Mouse (Mus musculus) lung, embryonic 15.5 days (tissue): ENCODE data around the gene Sars2. TPM values are rescaled to one million over a fixed set of nuclear protein-coding genes. Genes with fewer than 3 reads are reported as not detected.

Source experiments
- ATAC-seq: fragments of 200-750 bp; cut with Nextera tagmentation; 2 replicates; pipeline ENCODE4 v1.8.0; 2017; ENCODE audit warnings: moderate number of reproducible peaks, borderline replicate concordance; ENCODE audit not compliant: low FRiP score, low TSS enrichment; ENCODE audit errors: extremely low read depth
- H3K27ac ChIP-seq: fragments of 300-500 bp; sonication (generic); 2 replicates; pipeline ENCODE4 v1.5.1; 2015; ENCODE audit warnings: moderate library complexity, mild to moderate bottlenecking, inconsistent platforms
- H3K27me3 ChIP-seq: fragments of 300-500 bp; sonication (generic); 2 replicates; pipeline ENCODE4 v1.6.1; 2015; ENCODE audit warnings: inconsistent platforms
- H3K36me3 ChIP-seq: fragments of 300-500 bp; sonication (generic); 2 replicates; pipeline ENCODE4 v1.6.1; 2015; ENCODE audit warnings: inconsistent platforms
- H3K4me1 ChIP-seq: fragments of 300-500 bp; sonication (generic); 2 replicates; pipeline ENCODE4 v1.6.1; 2015; ENCODE audit warnings: inconsistent platforms
- H3K4me2 ChIP-seq: fragments of 300-500 bp; sonication (generic); 2 replicates; pipeline ENCODE4 v1.6.1; 2015; ENCODE audit warnings: inconsistent platforms, mild to moderate bottlenecking, moderate library complexity
- H3K4me3 ChIP-seq: fragments of 300-500 bp; sonication (generic); 2 replicates; pipeline ENCODE4 v1.5.1; 2015; ENCODE audit warnings: mild to moderate bottlenecking, inconsistent platforms
- H3K9ac ChIP-seq: fragments of 300-500 bp; sonication (generic); 2 replicates; pipeline ENCODE4 v1.6.1; 2015; ENCODE audit warnings: inconsistent platforms
- H3K9me3 ChIP-seq: fragments of 300-500 bp; sonication (generic); 2 replicates; pipeline ENCODE4 v1.6.1; 2016; ENCODE audit warnings: inconsistent platforms
- WGBS: fragments of 180-500 bp; shearing (Covaris S2); methylation state at CpG from one replicate; pipeline ENCODE4 v1.1.7; 2015; 5-methylcytosine and 5-hydroxymethylcytosine counted together
- polyA plus RNA-seq: library from polyadenylated mRNA; unstranded; fragments of >200 nt; fragmentation: Nextera tagmentation; extraction: Ambion mirVana; gene quantifications from 2 replicates; pipeline ENCODE4 v1.2.1, GENCODE M21; 2015

The Sars2 gene
- polyA plus RNA-seq, 1 experiment from 2014 or later = 27.7 TPM

- Histone ChIP-seq H3K4me1 (peaks cover 16% of the 10 kb centered on the region), H3K4me2 (no peak overlapping the region), H3K9me3 (no peaks in the 10 kb centered on the region), H3K9ac (no peak overlapping the region), H3K27ac (no peak overlapping the region), H3K36me3 (no peaks in the 10 kb centered on the region), H3K27me3 (no peaks in the 10 kb centered on the region), H3K4me3 (no peak overlapping the region)
- ATAC-seq = no peak
- WGBS = 60% methylated on average over 5 of the region's 5 CpGs
These were observed 43.4 kb downstream of the Sars2 start for GRCm38 (mm10) chr7:28785161-28785560.

DNA sequence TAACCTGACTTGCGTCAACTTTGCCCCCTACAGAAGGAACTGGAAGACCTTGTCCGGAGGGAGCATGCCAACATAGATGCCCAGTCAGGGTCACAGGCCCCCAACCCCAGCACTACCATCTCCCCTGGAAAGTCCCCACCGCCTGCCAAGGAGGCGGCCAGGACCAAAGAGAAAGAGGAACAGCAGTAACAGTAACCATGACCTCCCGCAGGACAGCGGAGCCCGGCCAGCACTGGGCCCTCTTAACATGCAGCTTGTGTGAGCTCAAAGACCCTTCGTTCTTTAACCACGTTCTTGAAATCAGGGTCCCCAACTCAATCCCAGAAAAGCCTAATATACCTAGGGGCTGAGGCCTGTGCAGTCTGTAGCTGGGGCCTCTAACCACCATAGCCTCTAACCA is 46.1 kb downstream of the Sars2 start:
- 95% methylated on average over 9 of the region's 9 CpGs for WGBS
- H3K27ac ChIP-seq = no peak overlapping the region
- H3K36me3 ChIP-seq = no peaks in the 10 kb centered on the region
- H3K4me3 ChIP-seq = no peak overlapping the region
- no peak for ATAC-seq
- H3K4me1 ChIP-seq = peaks cover 11% of the 10 kb centered on the region; the same call in 1 of the 2 replicates
- no peaks in the 10 kb centered on the region for H3K27me3 ChIP-seq
- H3K9me3 ChIP-seq = no peaks in the 10 kb centered on the region
- H3K9ac ChIP-seq = no peak overlapping the region
- no peak overlapping the region for H3K4me2 ChIP-seq

- H3K36me3 ChIP-seq = no peaks in the 10 kb centered on the region
- H3K27me3 ChIP-seq = no peaks in the 10 kb centered on the region
- WGBS = 56% methylated on average over 5 of the region's 5 CpGs
- no peak within 1 kb of the TSS for H3K27ac ChIP-seq
- H3K9ac ChIP-seq = no peak within 1 kb of the TSS
- H3K4me1 ChIP-seq = peaks cover 11% of the 10 kb centered on the region; the same call in 1 of the 2 replicates
- H3K4me3 ChIP-seq = no peak within 1 kb of the TSS
- H3K4me2 ChIP-seq = no peak within 1 kb of the TSS
- H3K9me3 ChIP-seq = no peaks in the 10 kb centered on the region
- no peak for ATAC-seq
These were observed 46.8 kb downstream of the Sars2 start, which contains the start of gene Rinl for GRCm38 (mm10) chr7:28788307-28789195. Gene Rinl (plus strand): TSS chr7:28788969.

DNA sequence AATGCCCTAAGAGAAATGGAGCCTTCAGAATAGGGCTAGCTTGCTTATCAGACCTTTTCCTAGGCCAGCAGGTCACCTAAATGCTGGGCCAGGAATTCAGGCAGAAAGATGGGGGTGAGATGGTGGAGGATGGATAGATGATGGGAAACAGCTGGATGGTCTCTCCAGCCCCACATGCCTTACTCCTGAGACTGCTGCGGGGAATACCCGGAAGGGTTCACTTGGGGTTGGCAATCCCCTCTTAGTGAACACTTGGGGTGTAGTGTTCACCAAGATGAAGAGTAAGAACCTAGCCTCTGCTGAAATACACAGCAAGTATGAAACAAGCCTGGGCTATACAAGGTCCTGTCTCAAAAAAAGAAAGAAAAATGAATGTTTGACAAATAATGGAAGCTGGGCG is 47.4 kb downstream of the Sars2 start:
- Histone ChIP-seq H3K4me2 (no peak overlapping the region), H3K36me3 (no peaks in the 10 kb centered on the region), H3K27me3 (no peaks in the 10 kb centered on the region), H3K4me1 (peaks cover 11% of the 10 kb centered on the region; the same call in 1 of the 2 replicates), H3K9me3 (no peaks in the 10 kb centered on the region), H3K27ac (no peak overlapping the region), H3K9ac (no peak overlapping the region), H3K4me3 (no peak overlapping the region)
- WGBS = 42% methylated on average over 3 of the region's 3 CpGs
- ATAC-seq = no peak

DNA sequence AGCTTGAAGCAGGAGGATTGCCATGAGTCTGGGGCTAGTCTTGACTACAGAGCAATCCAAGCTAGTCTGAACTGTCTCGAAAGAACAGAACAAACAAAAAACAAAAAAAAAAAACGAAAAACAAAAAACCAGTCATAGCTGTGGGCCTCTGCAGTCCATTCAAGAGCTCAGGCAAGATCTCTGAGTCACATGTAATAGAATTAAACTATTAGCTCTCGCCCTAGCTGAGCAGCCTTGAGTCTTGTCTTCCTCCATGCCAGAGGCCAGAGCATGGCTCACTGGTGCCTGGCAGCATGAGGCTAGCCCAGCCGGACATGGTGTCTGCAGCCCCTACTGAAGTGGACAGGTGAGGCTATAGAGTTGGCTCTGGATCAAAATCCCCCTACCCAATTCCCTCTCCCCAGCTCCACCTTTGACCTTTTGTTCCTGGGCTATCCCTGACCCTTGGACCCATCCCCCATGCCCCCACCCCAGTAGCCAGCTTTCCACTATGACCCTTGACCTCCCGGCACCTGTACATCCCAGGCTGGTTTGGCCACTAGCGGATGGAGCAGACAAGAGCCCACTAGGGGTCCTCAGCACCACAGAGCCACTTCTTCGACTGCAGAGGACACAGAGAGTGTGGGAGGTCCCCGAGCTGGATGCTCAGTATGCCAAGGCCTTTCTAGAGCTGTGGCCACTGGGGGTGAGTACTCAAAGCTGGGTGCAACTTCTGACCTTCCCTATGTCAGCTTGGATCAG is 48.4 kb downstream of the Sars2 start:
- no peak overlapping the region for H3K4me2 ChIP-seq
- H3K36me3 ChIP-seq = no peaks in the 10 kb centered on the region
- no peak for ATAC-seq
- no peaks in the 10 kb centered on the region for H3K27me3 ChIP-seq
- no peak overlapping the region for H3K9ac ChIP-seq
- WGBS = 48% methylated on average over 8 of the region's 8 CpGs
- H3K4me3 ChIP-seq = no peak overlapping the region
- peaks cover 11% of the 10 kb centered on the region; the same call in 1 of the 2 replicates for H3K4me1 ChIP-seq
- H3K27ac ChIP-seq = no peak overlapping the region
- no peaks in the 10 kb centered on the region for H3K9me3 ChIP-seq

DNA sequence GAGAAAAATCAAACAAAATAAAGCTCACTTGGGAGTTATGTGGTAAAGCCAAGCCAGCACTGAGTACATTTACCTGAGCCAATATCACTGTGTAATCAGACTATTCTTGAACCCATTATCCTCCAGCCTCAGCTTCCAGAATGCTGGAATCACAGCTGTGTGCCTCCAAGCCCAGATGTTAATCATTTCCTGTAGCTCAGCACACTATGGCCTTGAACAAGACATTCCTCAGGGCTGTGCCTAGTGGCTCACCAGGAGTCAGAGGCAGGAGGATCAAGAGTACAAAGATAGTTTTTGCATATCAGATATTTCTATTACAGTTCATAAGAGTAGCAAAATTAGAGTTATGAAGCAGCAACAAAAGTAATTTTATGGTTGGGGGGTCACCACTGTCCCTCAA is 49.9 kb downstream of the Sars2 start:
- no peak for ATAC-seq
- no peak overlapping the region for H3K27ac ChIP-seq
- H3K4me2 ChIP-seq = no peak overlapping the region
- H3K4me3 ChIP-seq = no peak overlapping the region
- H3K9ac ChIP-seq = no peak overlapping the region
- H3K27me3 ChIP-seq = no peaks in the 10 kb centered on the region
- no peaks in the 10 kb centered on the region for H3K36me3 ChIP-seq
- H3K4me1 ChIP-seq = peaks cover 19% of the 10 kb centered on the region
- H3K9me3 ChIP-seq = no peaks in the 10 kb centered on the region

DNA sequence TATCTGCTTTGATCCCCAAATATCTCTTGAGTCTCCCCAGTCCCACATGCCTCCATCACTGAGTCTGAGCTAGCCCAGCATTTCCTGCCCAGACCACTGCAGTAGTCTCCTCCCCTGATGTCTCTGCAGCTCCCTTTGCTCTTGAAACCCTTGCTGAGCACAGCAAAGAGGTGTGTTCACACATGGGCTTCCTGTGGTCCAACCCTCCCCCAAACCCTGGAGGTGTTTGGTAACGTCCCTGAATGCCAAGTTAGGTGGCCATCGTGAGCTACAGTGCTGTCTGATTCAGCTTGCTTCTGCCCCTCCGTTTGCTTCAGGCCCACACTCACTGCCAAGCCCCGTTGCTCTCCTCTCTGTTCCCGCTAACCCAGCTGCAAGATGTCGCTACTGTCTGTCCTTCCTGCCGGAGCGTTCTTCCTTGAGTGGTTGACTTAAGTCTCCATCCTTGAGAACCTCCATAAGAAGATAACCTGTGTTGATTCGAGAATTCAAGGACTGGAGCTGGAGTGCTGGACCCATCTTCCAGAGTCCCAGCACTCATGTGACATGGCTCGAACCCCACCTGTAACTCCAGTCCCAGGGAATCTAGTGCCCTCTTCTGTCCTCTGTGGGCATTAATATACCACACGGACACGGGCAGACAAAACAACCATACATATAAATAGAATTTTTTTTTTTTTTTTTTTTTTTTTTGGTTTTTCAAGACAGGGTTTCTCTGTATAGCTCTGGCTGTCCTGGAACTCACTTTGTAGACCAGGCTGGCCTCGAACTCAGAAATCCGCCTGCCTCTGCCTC is 50.8 kb downstream of the Sars2 start:
- peaks cover 23% of the 10 kb centered on the region for H3K4me1 ChIP-seq
- no peak overlapping the region for H3K27ac ChIP-seq
- H3K4me3 ChIP-seq = no peak overlapping the region
- H3K4me2 ChIP-seq = no peak overlapping the region
- H3K9ac ChIP-seq = no peak overlapping the region
- no peak for ATAC-seq
- WGBS = 66% methylated on average over 14 of the region's 14 CpGs
- H3K36me3 ChIP-seq = no peaks in the 10 kb centered on the region
- H3K9me3 ChIP-seq = no peaks in the 10 kb centered on the region
- H3K27me3 ChIP-seq = no peaks in the 10 kb centered on the region

DNA sequence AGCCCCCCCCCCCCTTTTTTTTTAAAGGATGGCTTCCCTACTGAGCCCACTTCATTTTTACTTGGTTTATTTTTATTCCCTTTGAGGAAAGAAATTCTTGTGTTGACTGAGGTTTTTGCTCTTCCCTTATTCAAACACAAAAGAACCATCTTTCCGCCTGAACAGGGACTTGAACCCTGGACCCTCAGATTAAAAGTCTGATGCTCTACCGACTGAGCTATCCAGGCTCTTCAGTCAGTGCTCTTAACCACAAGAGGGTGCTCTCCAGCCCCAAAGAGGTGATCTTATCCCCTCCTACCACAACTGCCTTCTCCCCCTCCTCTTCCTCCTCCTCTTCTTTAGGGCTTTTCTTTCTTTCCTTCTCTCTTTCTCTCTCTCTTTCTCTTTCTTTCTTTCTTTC is 52.0 kb downstream of the Sars2 start:
- 22% methylated on average over 2 of the region's 2 CpGs for WGBS
- no peak overlapping the region for H3K4me2 ChIP-seq
- H3K9ac ChIP-seq = no peak overlapping the region
- no peaks in the 10 kb centered on the region for H3K9me3 ChIP-seq
- H3K27me3 ChIP-seq = no peaks in the 10 kb centered on the region
- H3K27ac ChIP-seq = no peak overlapping the region
- no peak overlapping the region for H3K4me3 ChIP-seq
- ATAC-seq = no peak
- H3K36me3 ChIP-seq = no peaks in the 10 kb centered on the region
- peaks cover 22% of the 10 kb centered on the region for H3K4me1 ChIP-seq

- Histone ChIP-seq H3K9ac (no peak overlapping the region), H3K9me3 (no peaks in the 10 kb centered on the region), H3K4me3 (no peak overlapping the region), H3K27me3 (no peaks in the 10 kb centered on the region), H3K36me3 (no peaks in the 10 kb centered on the region), H3K27ac (no peak overlapping the region), H3K4me1 (peaks cover 17% of the 10 kb centered on the region), H3K4me2 (no peak overlapping the region)
- 67% methylated on average over 3 of the region's 3 CpGs for WGBS
- ATAC-seq = no peak
These were observed 52.7 kb downstream of the Sars2 start for GRCm38 (mm10) chr7:28794496-28794895.

GRCm38 (mm10) chr7:28795832-28796231 is 54.0 kb downstream of the Sars2 start:
- Histone ChIP-seq H3K4me1 (peaks cover 12% of the 10 kb centered on the region), H3K9ac (no peak overlapping the region), H3K9me3 (no peaks in the 10 kb centered on the region), H3K27me3 (no peaks in the 10 kb centered on the region), H3K36me3 (no peaks in the 10 kb centered on the region), H3K27ac (peak overlapping the region; percentile 75), H3K4me2 (peak overlapping the region; percentile 53), H3K4me3 (peak overlapping the region; percentile 20)
- 66% methylated on average over 15 of the region's 15 CpGs for WGBS
- no peak for ATAC-seq

- H3K4me2 ChIP-seq = peak overlapping the region; percentile 53
- peak overlapping the region; percentile 75 for H3K27ac ChIP-seq
- H3K4me1 ChIP-seq = peaks cover 20% of the 10 kb centered on the region
- no peaks in the 10 kb centered on the region for H3K9me3 ChIP-seq
- ATAC-seq = peak; percentile 80; the same call in 1 of the 2 replicates
- H3K27me3 ChIP-seq = no peaks in the 10 kb centered on the region
- H3K36me3 ChIP-seq = no peaks in the 10 kb centered on the region
- peak overlapping the region; percentile 20 for H3K4me3 ChIP-seq
- 10% methylated on average over 32 of the region's 32 CpGs for WGBS
- peak overlapping the region; percentile 36 for H3K9ac ChIP-seq
These were observed 54.8 kb downstream of the Sars2 start for GRCm38 (mm10) chr7:28796562-28796975.
